In genomic region chr11:96035133-96035532, GRCm38 (mm10) we compare ENCODE assay signal across 8 mouse cellular contexts. TPM values are rescaled to one million over a fixed set of nuclear protein-coding genes. Genes with fewer than 3 reads are reported as not detected.
DNase-seq lines count a peak whose midpoint lies in the region; ATAC-seq and TF ChIP-seq lines count a peak whose summit lies in the region.

No protein-coding gene starts in this region.

- intact Hi-C loops in gastrocnemius, postnatal 14 days (cut with DNase I; ENCODE audit: low total_unique reads), result no loop called here
- intact Hi-C loops in gastrocnemius, postnatal 36 days (cut with DNase I), result loop anchor here (5.0 kb wide), 1 partner anchor 42 kb away; the partner anchor contains the start of gene Atp5g1

- no peaks in the 10 kb centered on the region for H3K9me3 ChIP-seq in embryonic facial prominence, embryonic 12.5 days
- no peaks in the 10 kb centered on the region for H3K9me3 ChIP-seq in intestine, postnatal 0 days (ENCODE audit: control insufficient read depth)
- H3K9me3 ChIP-seq in neural tube, embryonic 13.5 days, result no peaks in the 10 kb centered on the region

- H3K27ac ChIP-seq in embryonic facial prominence, embryonic 12.5 days, result 0 out of 2 replicates have a peak overlapping the region, but pooled peaks have one; percentile 64
- 0 out of 2 replicates have a peak overlapping the region, but pooled peaks have one; percentile 37 for H3K27ac ChIP-seq in intestine, postnatal 0 days (ENCODE audit: low read depth, low read length)
- peak overlapping the region; percentile 69; the same call in 1 of the 2 replicates for H3K27ac ChIP-seq in neural tube, embryonic 13.5 days (replicated peaks)

- no peak for TF ChIP-seq CTCF in intestine, postnatal 0 days (IDR thresholded peaks at IDR 0.05; ENCODE audit: low read depth)

- H3K27me3 ChIP-seq in embryonic facial prominence, embryonic 12.5 days, result no peaks in the 10 kb centered on the region
- H3K27me3 ChIP-seq in intestine, postnatal 0 days (replicated peaks; ENCODE audit: control insufficient read depth, insufficient read depth, low read length), result no peaks in the 10 kb centered on the region
- H3K27me3 ChIP-seq in neural tube, embryonic 13.5 days, result peaks cover 3% of the 10 kb centered on the region; the same call in 1 of the 2 replicates

- peaks cover 11% of the 10 kb centered on the region for H3K36me3 ChIP-seq in embryonic facial prominence, embryonic 12.5 days
- H3K36me3 ChIP-seq in intestine, postnatal 0 days (ENCODE audit: control insufficient read depth, insufficient read depth), result peaks cover 14% of the 10 kb centered on the region
- peaks cover 25% of the 10 kb centered on the region for H3K36me3 ChIP-seq in neural tube, embryonic 13.5 days

- DNase-seq in gastrocnemius, postnatal 14 days, result peak; percentile 19
- no peak for DNase-seq in gastrocnemius, postnatal 36 days
- peak; percentile 23 for DNase-seq in 3T3-L1 (ENCODE audit: low read depth, low spot score)
- DNase-seq in right cerebral cortex, postnatal 25 days, result no peak
- DNase-seq in retina, postnatal 1 day, result no peak

- peak overlapping the region; percentile 87 for H3K4me3 ChIP-seq in embryonic facial prominence, embryonic 12.5 days
- H3K4me3 ChIP-seq in intestine, postnatal 0 days (ENCODE audit: low read depth, low read length), result peak overlapping the region; percentile 88
- peak overlapping the region; percentile 81 for H3K4me3 ChIP-seq in neural tube, embryonic 13.5 days

- WGBS in embryonic facial prominence, embryonic 12.5 days, result 10% methylated on average over 6 of the region's 6 CpGs
- WGBS in intestine, postnatal 0 days, result 5% methylated on average over 6 of the region's 6 CpGs
- WGBS in neural tube, embryonic 13.5 days, result 12% methylated on average over 6 of the region's 6 CpGs

- no peak for ATAC-seq in embryonic facial prominence, embryonic 12.5 days (ENCODE audit: insufficient number of reproducible peaks, insufficient read depth, low FRiP score, low TSS enrichment)
- no peak for ATAC-seq in intestine, postnatal 0 days
- ATAC-seq in neural tube, embryonic 13.5 days (ENCODE audit: low read depth), result peak; percentile 62; the same call in 1 of the 2 replicates

- H3K9ac ChIP-seq in embryonic facial prominence, embryonic 12.5 days, result peak overlapping the region; percentile 70
- peak overlapping the region; percentile 79 for H3K9ac ChIP-seq in intestine, postnatal 0 days (ENCODE audit: low read depth, low read length)
- H3K9ac ChIP-seq in neural tube, embryonic 13.5 days, result peak overlapping the region; percentile 88

- peaks cover 10% of the 10 kb centered on the region; the same call in 1 of the 2 replicates for H3K4me1 ChIP-seq in embryonic facial prominence, embryonic 12.5 days
- H3K4me1 ChIP-seq in intestine, postnatal 0 days (replicated peaks; ENCODE audit: control insufficient read depth, insufficient read depth, low read length), result peaks cover 4% of the 10 kb centered on the region
- H3K4me1 ChIP-seq in neural tube, embryonic 13.5 days (replicated peaks), result peaks cover 24% of the 10 kb centered on the region

- H3K4me2 ChIP-seq in embryonic facial prominence, embryonic 12.5 days (replicated peaks), result peak overlapping the region; percentile 97
- peak overlapping the region; percentile 87 for H3K4me2 ChIP-seq in intestine, postnatal 0 days (replicated peaks; ENCODE audit: low read depth)
- H3K4me2 ChIP-seq in neural tube, embryonic 13.5 days, result peak overlapping the region; percentile 97

RNA-seq across cellular contexts. Expression of gene Snf8, which starts 0.4 kb away (rescaled TPM):
- total RNA-seq in gastrocnemius, postnatal 14 days (2021), result 10 to 100 TPM; 27.6 to 31.7 TPM
- total RNA-seq in gastrocnemius, postnatal 36 days (2021), result 10 to 100 TPM; 26.5 to 30.1 TPM
- polyA plus RNA-seq in embryonic facial prominence, embryonic 12.5 days (2016; fragmentation: Nextera tagmentation; extraction: Ambion mirVana), result 105 and 106 TPM in 2 replicates
- polyA plus RNA-seq in intestine, postnatal 0 days (2015; fragmentation: Nextera tagmentation; extraction: Ambion mirVana), result 91.8 and 99.2 TPM in 2 replicates
- 129 TPM in 2 replicates for polyA plus RNA-seq in neural tube, embryonic 13.5 days (2015; fragmentation: Nextera tagmentation; extraction: Ambion mirVana)

RNA-seq across cellular contexts. Expression of gene Gip, which starts 10.8 kb away (rescaled TPM):
- not detected for total RNA-seq in gastrocnemius, postnatal 14 days (2021)
- not detected for total RNA-seq in gastrocnemius, postnatal 36 days (2021)
- not detected in 2 replicates for polyA plus RNA-seq in embryonic facial prominence, embryonic 12.5 days (2016; fragmentation: Nextera tagmentation; extraction: Ambion mirVana)
- polyA plus RNA-seq in intestine, postnatal 0 days (2015; fragmentation: Nextera tagmentation; extraction: Ambion mirVana), result 142 and 149 TPM in 2 replicates
- polyA plus RNA-seq in neural tube, embryonic 13.5 days (2015; fragmentation: Nextera tagmentation; extraction: Ambion mirVana), result not detected in 2 replicates

RNA-seq across cellular contexts. Expression of gene Igf2bp1, which starts 29.4 kb away (rescaled TPM):
- under 1 TPM; 0.10 to 0.11 TPM for total RNA-seq in gastrocnemius, postnatal 14 days (2021)
- total RNA-seq in gastrocnemius, postnatal 36 days (2021), result not detected
- 89.6 and 95.3 TPM in 2 replicates for polyA plus RNA-seq in embryonic facial prominence, embryonic 12.5 days (2016; fragmentation: Nextera tagmentation; extraction: Ambion mirVana)
- polyA plus RNA-seq in intestine, postnatal 0 days (2015; fragmentation: Nextera tagmentation; extraction: Ambion mirVana), result 5.2 and 7.4 TPM in 2 replicates
- 16.7 and 21.2 TPM in 2 replicates for polyA plus RNA-seq in neural tube, embryonic 13.5 days (2015; fragmentation: Nextera tagmentation; extraction: Ambion mirVana)

RNA-seq across cellular contexts. Expression of gene Ube2z, which starts 30.1 kb away (rescaled TPM):
- 10 to 100 TPM; 17.6 to 19.9 TPM for total RNA-seq in gastrocnemius, postnatal 14 days (2021)
- total RNA-seq in gastrocnemius, postnatal 36 days (2021), result 10 to 100 TPM; 14.5 to 15.4 TPM
- 49.2 and 53.0 TPM in 2 replicates for polyA plus RNA-seq in embryonic facial prominence, embryonic 12.5 days (2016; fragmentation: Nextera tagmentation; extraction: Ambion mirVana)
- polyA plus RNA-seq in intestine, postnatal 0 days (2015; fragmentation: Nextera tagmentation; extraction: Ambion mirVana), result 24.8 and 25.0 TPM in 2 replicates
- 31.5 and 33.0 TPM in 2 replicates for polyA plus RNA-seq in neural tube, embryonic 13.5 days (2015; fragmentation: Nextera tagmentation; extraction: Ambion mirVana)

RNA-seq across cellular contexts. Expression of gene Atp5g1, which starts 40.3 kb away (rescaled TPM):
- total RNA-seq in gastrocnemius, postnatal 14 days (2021), result 1,000 to 10,000 TPM; 1,272 to 1,516 TPM
- 1,000 to 10,000 TPM; 1,399 to 1,465 TPM for total RNA-seq in gastrocnemius, postnatal 36 days (2021)
- 494 and 532 TPM in 2 replicates for polyA plus RNA-seq in embryonic facial prominence, embryonic 12.5 days (2016; fragmentation: Nextera tagmentation; extraction: Ambion mirVana)
- 1,112 and 1,236 TPM in 2 replicates for polyA plus RNA-seq in intestine, postnatal 0 days (2015; fragmentation: Nextera tagmentation; extraction: Ambion mirVana)
- 605 and 642 TPM in 2 replicates for polyA plus RNA-seq in neural tube, embryonic 13.5 days (2015; fragmentation: Nextera tagmentation; extraction: Ambion mirVana)

Comparison
In these comparisons a context has a peak if more than half of its experiments do, and no peak if none do; other contexts are left out.
1. DNase-seq: peak in gastrocnemius, postnatal 14 days (single experiment) and 3T3-L1 (single experiment); none in gastrocnemius, postnatal 36 days (0 of 2), right cerebral cortex, postnatal 25 days (single experiment) and retina, postnatal 1 day (single experiment).
2. RNA of gene Gip, which starts 10.8 kb away (polyA plus RNA-seq): 142 to 149 TPM in intestine, postnatal 0 days; not detected in embryonic facial prominence, embryonic 12.5 days and not detected in neural tube, embryonic 13.5 days; every median in the first group is over 100 times any median in the second.
3. Peak in every context shown above with its lines, with median percentiles within 50 percentile points of each other: H3K27ac ChIP-seq, H3K4me2 ChIP-seq, H3K4me3 ChIP-seq and H3K9ac ChIP-seq.